Mouse (Mus musculus): ENCODE measurements around the gene Gcm1.

Gene Gcm1

DNA sequence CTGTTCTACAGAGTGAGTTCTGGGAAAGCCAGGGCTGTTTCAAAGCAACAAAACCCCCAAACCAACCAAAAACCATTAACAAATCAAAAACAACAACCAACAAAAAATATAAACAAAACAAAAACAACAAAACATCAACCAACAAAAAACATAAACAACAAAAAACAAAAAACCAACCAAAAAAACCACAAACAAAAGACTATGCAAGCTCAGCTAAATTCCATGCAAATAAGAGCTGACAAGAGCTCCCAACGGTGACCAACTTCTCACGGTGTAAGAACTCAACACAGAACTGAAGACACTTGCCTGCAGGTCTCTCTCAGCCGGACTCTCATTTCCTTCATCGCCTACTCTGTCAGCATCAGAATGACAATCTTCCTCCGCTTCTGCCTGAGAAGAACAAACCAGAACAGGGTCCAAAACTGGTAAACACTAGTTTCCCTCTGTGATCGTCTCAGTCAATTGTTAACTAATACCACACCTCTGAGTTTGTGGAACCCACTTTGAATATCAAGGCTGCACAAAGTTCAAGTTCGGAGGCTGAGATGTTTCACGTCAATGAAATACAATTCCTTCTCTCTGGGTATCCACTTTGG is 52.3 kb downstream of the Gcm1 start:
- DNase-seq = no peak

DNA sequence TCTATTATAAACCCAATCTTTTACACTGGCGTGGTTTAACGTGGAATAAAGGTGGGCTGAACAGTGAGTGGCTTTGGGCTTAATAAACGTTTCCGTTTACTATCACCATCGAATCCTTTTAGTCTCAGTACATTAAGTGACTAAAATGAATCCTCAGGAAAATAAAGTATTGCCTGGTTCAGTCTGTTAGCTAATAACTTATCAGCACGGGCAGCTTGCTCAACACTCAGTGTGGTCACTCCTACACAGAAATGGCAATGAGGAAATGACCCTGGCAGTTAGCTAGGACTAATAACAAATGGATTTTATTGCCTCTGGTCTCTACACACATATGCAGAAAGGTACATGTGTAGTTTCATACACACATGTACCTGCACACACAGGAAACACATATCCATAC is 53.2 kb downstream of the Gcm1 start:
- no peak for DNase-seq

- DNase-seq = no peak
These were observed 53.8 kb downstream of the Gcm1 start for GRCm38 (mm10) chr9:78105501-78105932.

DNA sequence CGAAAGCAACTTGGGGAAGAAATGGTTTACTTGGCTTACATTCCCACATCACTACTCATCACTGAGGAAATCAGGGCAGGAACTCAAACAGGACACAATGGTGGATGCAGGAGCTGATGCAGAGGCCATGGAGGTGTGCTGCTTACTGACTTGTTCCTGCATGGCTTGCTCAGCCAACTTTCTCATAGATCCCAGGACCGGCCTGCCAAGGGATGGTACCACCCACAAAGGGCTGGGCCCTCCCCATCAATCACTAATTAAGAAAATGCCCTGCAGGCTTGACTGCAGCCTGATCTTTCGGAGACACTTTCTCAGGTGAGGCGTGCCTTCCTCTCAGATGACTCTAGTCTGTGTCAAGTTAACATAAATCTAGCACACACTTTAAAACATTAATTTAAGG is 55.1 kb downstream of the Gcm1 start:
- no peak for DNase-seq

- no peak for DNase-seq
These were observed 55.8 kb downstream of the Gcm1 start for GRCm38 (mm10) chr9:78107582-78107911.

DNA sequence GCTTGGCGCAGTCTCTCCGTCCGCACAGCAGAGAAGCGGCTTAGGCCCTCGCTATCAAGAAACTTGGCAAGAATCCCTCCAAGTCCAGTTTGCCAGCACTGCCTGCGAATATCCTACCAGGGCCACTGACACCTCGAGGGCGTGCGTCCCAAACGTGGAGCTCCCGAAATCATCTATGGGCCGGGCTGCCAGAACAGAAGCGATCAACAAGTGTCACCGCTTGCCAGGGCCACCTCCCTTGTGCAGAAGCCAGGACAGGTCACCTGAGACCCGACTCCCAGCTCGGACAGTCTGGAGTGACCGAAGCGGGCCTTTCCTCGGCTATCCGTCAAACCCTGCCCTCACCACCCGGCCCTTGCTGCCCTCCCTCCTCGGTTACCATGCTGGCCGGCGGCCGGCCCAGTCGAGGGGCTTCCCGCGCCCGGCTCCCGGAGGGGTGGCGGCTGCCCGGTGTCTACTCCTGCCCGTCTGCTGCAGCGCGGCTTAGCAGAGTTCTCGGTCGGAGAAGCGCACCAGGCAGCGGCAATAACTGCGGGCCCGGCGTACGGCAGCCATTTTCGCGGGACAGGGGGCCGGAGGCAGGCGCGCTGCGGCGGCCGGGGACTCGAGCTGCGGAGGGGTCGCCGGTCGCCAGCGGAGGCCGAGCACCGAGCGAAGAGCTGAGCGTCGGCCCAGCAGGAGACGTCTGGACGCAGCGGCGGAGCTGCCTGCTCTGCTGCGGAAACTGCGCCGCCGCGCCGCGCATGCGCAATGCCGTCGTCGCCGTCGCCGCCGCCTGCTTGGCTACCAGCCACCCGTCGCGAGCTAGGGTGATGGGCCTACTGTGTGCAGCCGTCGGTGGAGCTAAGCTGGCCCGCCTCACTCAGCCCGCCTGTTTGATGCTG is 56.4 kb downstream of the Gcm1 start:
- peak; percentile 89 for DNase-seq

- DNase-seq = peak; percentile 91
These were observed 57.1 kb downstream of the Gcm1 start, which contains the start of the genes Fbxo9 and Ick for GRCm38 (mm10) chr9:78108796-78109239. Gene Fbxo9, minus strand, starts transcription at chr9:78109065. Gene Ick, plus strand, starts transcription at chr9:78109192.

DNA sequence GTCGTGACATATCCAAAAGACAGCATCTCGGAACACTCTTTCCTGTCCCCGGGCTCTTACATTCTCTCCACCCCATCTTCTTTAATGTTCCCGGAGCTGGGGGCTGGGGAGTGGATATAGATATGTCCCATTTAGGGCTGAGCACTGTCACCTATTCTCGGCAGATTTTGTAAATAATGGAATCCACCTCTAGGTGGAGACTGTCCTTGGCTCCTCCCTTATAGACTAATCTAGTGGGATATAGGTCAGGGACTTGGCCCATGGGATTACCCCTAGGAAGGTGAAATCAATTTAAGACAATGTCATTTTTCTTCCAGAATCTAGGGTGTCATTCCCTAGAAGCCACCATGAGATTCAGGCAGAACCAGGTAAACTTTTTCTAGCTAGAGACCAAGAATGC is 57.9 kb downstream of the Gcm1 start:
- no peak for DNase-seq

GRCm38 (mm10) chr9:78111456-78111855 is 59.7 kb downstream of the Gcm1 start:
- no peak for DNase-seq

DNA sequence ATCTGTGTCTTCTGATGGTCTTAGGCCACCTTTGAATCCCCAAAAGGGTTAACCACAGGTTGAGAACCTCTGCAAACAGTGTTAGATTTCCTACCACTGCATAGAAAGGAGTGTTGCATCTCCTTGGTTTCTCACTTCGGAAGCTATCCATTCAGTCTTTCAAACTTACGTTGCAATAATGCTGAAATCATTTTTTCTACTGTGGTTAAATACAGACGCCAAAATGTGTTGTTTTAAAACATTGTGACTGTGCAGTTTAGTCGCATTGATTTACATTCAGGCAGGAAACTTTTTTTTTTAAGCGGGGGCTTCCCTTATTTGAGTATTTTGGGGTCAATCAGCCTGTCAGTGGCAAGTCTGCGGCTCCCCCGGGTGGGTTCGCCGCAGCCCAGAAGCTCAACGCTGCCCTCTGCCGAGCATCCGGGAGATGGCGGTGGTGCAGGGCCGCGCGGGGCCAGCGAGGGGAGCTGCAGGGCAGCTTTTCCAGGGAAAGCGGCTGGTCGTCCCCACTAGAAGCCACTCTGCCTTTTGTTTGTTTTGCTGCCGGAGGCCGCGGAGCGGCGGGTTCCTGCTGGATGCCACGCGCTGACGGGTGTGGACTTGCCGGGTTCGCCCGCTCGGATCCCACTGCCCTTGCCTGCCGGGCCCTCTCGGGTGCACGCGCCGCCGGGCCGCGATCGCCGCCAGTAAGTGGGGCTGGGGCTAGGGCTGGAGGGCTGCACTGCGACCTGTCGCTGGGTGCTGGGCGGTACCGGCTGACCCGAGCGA is 61.2 kb downstream of the Gcm1 start:
- peak; percentile 95 for DNase-seq

GRCm38 (mm10) chr9:78113538-78113885 is 61.8 kb downstream of the Gcm1 start:
- DNase-seq = no peak
